Mouse (Mus musculus): Measurements from ENCODE around the gene Slc30a2. TPM values are rescaled to one million over a fixed set of nuclear protein-coding genes. Genes with fewer than 3 reads are reported as not detected.

Slc30a2 gene
- polyA plus RNA-seq (2012; rRNA removed), result 0.07 TPM in 1 of 2 replicates, not detected in the other

DNA sequence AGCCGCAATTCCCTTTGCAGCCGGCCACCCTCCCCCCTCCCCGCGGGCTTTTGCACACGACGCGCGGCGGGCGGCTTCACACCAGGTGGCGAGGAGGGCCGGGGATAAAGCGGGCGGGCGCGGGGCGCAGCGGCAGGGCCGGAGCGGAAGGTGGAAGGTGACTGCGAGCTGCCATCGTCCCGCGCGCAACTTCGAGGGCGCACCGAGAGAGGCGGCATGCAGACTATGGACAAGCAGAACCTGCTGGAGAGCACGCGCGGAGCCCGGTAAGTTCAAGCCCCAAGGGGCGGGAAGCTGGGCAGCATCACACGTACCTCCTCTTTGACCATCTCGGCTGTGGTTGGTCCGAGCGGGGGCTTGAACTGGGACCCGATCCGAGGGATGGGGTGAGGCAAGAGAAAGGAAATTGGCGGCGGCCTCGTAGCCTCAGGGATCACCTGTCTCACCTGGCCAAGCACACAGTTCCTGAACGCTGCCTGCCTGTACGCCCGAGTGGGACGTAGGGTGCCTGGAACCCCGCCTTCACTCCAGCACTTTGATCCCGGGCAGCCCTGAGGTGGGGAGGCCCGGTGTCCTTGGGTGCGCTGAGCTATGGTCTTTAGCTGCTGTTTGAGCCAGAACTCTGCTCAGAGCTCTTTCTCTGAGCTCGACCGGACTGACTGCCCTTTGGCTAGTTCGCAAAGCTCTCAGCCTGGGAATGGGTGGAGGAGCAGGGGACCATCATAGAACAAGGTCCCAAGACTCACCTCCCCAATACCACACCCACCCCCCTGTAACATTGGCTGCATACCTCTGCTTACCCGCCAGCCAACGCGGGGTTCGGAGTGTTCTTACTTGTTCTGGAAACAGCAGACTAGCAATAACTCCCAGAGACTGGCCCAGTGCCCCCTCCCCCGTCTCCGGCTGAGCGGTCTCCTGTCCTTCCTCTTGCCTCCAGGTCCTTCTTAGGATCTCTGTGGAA is at the start of gene Slc30a2:
Gene Slc30a2, plus strand, starts transcription at position 111 of the 961 bp plus-strand sequence.

DNA sequence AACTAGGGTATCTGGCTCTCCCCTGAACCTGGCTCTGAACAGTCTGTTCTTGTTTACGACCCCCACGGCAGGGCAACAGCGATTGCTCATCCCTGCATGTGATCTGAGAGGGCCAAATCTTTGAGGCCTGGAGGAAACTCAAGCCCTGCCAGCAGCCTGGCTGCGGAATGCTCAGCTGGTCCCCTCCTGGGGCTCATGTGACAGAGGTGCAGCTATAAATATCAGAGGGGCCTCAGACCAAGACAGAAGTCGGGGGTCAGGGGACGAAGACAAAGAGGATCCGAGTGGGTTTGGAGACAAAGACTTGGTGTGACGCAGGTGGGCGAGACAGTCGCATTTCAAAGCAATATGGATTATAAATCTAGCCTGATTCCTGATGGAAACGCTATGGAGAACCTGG is 28.1 kb upstream of the Slc30a2 start, which contains the start of gene Trim63:
Gene Trim63, plus strand, starts transcription at position 245 of the 400 bp plus-strand sequence.

DNA sequence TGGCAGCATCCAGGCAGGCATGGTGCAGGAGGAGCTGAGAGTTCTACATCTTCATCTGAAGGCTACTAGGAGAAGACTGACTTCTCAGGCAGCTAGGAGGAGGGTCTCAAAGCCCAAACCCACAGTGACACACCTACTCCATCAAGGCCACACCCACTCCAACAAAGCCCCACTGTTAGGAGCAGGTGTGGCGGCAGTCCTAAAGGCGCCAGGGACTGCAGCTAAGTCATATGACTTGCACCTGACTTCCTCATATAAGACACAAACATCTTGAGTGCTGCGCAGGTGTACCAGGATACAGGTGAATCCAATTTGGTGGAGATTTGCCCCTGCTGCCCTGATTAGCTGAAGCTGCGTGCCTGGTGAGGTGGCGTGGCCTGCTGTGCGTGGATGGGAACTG is 40.8 kb downstream of the Slc30a2 start, which contains the start of gene Extl1:
Gene Extl1, minus strand, starts transcription at position 101 of the 400 bp plus-strand sequence.

DNA sequence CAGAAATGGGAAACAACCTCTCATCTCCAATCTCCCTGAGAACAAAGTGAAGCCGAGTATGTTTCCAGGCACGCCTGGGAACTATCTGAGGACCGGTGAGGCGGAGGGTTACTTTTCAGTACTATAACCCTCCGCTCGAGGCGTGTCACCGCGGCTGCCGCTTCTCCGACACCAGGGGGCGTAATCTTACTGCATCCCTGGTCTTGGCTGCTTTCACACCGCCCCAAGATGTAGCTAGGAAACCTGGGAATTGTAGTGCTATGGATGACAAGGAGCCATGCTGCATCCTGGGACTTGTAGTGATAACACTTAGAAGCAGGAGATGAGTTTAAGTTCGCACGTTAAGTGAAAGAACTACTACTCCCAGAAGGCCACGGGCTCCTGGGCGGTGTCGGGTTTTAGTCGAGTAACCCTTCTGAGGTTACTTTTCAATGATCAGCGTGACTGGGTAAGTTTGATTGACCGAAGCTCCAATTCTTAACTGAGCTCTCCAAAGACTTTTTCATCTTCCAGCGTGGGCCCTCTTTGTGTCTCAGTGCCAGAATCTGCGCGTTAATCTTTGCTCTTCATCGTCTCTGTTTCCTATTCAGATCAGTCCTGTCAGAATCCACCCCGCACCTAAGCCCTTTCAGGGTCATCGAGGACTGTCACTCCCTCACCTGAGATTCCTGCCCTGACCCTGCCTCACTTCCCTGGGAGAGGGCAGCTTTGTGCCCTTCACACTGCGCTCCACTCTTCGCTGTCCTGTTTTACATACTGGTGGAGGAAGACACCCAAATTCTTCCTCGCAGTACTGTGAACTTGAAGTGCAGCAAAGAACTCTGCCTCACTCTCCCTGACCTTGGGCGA is 53.2 kb downstream of the Slc30a2 start, which contains the start of gene Pafah2:
Gene Pafah2, plus strand, starts transcription at position 344 of the 849 bp plus-strand sequence.

Other genes with a start within 250 kb of the Slc30a2 start
- gene Cd52, start 248.1 kb upstream of the Slc30a2 start, polyA plus RNA-seq (2012; rRNA removed), result 3.4 and 4.2 TPM in 2 replicates
- gene Ubxn11, start 240.6 kb upstream of the Slc30a2 start, polyA plus RNA-seq (2012; rRNA removed), result 9.2 and 11.2 TPM in 2 replicates
- gene Sh3bgrl3, start 214.4 kb upstream of the Slc30a2 start, polyA plus RNA-seq (2012; rRNA removed), result 164 and 169 TPM in 2 replicates
- gene Cep85, start 156.1 kb upstream of the Slc30a2 start, polyA plus RNA-seq (2012; rRNA removed), result 33.3 and 37.3 TPM in 2 replicates
- gene Gm7534, start 140.2 kb upstream of the Slc30a2 start, polyA plus RNA-seq (2012; rRNA removed), result 0.10 TPM in 1 of 2 replicates, not detected in the other
- gene Catsper4, start 115.8 kb upstream of the Slc30a2 start, polyA plus RNA-seq (2012; rRNA removed), result not detected in 2 replicates
- gene Cnksr1, start 104.8 kb upstream of the Slc30a2 start, polyA plus RNA-seq (2012; rRNA removed), result 0.25 and 0.62 TPM in 2 replicates
- 0.08 TPM in 1 of 2 replicates, not detected in the other for gene E130218I03Rik, start 99.5 kb upstream of the Slc30a2 start, polyA plus RNA-seq (2012; rRNA removed)
- gene Zfp593, start 97.6 kb upstream of the Slc30a2 start, polyA plus RNA-seq (2012; rRNA removed), result 14.1 and 15.2 TPM in 2 replicates
- gene Gm30191, start 96.2 kb upstream of the Slc30a2 start, polyA plus RNA-seq (2012; rRNA removed), result 0.31 TPM in 1 of 2 replicates, not detected in the other
- gene Grrp1, start 89.1 kb upstream of the Slc30a2 start, polyA plus RNA-seq (2012; rRNA removed), result 7.5 and 8.5 TPM in 2 replicates
- 9.3 and 14.4 TPM in 2 replicates for gene Pdik1l, start 55.3 kb upstream of the Slc30a2 start, polyA plus RNA-seq (2012; rRNA removed)
- 1.8 and 3.1 TPM in 2 replicates for gene Trim63, start 28.1 kb upstream of the Slc30a2 start, polyA plus RNA-seq (2012; rRNA removed)
- gene Extl1, start 40.7 kb downstream of the Slc30a2 start, polyA plus RNA-seq (2012; rRNA removed), result 0.22 and 0.68 TPM in 2 replicates
- gene Pafah2, start 53.1 kb downstream of the Slc30a2 start, polyA plus RNA-seq (2012; rRNA removed), result 12.0 and 14.2 TPM in 2 replicates
- 1,055 and 1,621 TPM in 2 replicates for gene Stmn1, start 125.1 kb downstream of the Slc30a2 start, polyA plus RNA-seq (2012; rRNA removed)
- gene Paqr7, start 153.5 kb downstream of the Slc30a2 start, polyA plus RNA-seq (2012; rRNA removed), result 2.3 and 3.2 TPM in 2 replicates
- 15.3 and 19.8 TPM in 2 replicates for gene Aunip, start 167.8 kb downstream of the Slc30a2 start, polyA plus RNA-seq (2012; rRNA removed)
- gene Mtfr1l, start 192.2 kb downstream of the Slc30a2 start, polyA plus RNA-seq (2012; rRNA removed), result 78.0 and 94.1 TPM in 2 replicates
- 25.8 and 47.2 TPM in 2 replicates for gene Selenon, start 209.0 kb downstream of the Slc30a2 start, polyA plus RNA-seq (2012; rRNA removed)